Mouse (Mus musculus): ENCODE results near the gene Gm8251. TPM values are rescaled to one million over a fixed set of nuclear protein-coding genes. Genes with fewer than 3 reads are reported as not detected.

Gm8251 gene
- polyA plus RNA-seq, 1 experiment from 2014 or later = 0.04 TPM

DNA sequence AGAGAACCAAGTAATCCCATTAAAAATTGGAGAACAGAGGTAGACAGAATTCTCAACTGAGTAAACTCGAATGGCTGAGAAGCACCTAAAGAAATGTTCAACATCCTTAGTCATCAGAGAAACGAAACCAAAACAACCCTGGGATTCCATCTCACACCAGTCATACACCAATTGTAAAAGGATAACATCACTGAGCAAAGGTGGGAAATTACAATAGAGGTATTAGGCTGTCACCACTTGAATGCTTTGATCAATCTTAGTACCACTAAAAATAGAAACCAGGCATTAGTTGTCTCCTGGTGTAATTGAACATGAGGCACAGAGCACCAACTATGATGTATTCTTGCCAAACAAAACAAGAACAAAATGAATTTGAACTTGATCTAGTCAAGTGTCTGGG lies 29.5 kb downstream of the Gm8251 start:
- no peaks in the 10 kb centered on the region for H3K36me3 ChIP-seq (ENCODE audit: control insufficient read depth, insufficient read depth, low read length)
- H3K4me2 ChIP-seq (replicated peaks; ENCODE audit: low read depth) = no peak overlapping the region
- H3K4me1 ChIP-seq (replicated peaks; ENCODE audit: control insufficient read depth, insufficient read depth) = no peaks in the 10 kb centered on the region
- no peak for DNase-seq (ENCODE audit: low spot score)
- no peak overlapping the region for H3K9ac ChIP-seq (ENCODE audit: low read length)
- no peak for ATAC-seq (ENCODE audit: low FRiP score, low TSS enrichment)
- no peaks in the 10 kb centered on the region for H3K9me3 ChIP-seq (ENCODE audit: control insufficient read depth, low read length)
- H3K4me3 ChIP-seq (ENCODE audit: low read depth, low read length) = no peak overlapping the region
- TF ChIP-seq CTCF (IDR thresholded peaks at IDR 0.05; ENCODE audit: low read depth) (no peak), EP300 (optimal IDR thresholded peaks at IDR 0.05) (no peak)
- WGBS = 56% methylated on average over 2 of the region's 2 CpGs
- no peaks in the 10 kb centered on the region for H3K27me3 ChIP-seq (ENCODE audit: control insufficient read depth, insufficient read depth, low read length)
- no peak overlapping the region for H3K27ac ChIP-seq (replicated peaks)

DNA sequence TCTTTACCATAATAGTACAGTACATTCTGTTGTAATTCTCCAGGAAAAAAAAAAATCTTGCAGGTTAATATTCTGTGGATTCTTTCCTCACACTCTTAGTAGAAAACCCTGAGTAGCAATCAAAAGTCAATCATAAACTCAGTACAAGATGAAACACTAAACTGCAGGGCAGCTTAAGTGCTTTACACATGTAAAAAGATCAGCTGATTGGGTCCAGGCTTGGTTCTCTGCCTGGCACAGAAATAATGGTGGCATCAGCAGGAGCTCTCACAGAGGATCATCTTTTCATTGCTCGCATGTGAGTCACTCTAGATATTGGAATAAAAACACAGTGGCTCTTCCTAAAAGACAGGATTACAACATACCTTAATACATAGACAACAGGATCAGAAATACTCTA lies 34.1 kb downstream of the Gm8251 start:
- Histone ChIP-seq H3K27me3 (ENCODE audit: control insufficient read depth, insufficient read depth, low read length) (no peaks in the 10 kb centered on the region), H3K27ac (replicated peaks) (no peak overlapping the region), H3K4me1 (replicated peaks; ENCODE audit: control insufficient read depth, insufficient read depth) (no peaks in the 10 kb centered on the region), H3K36me3 (ENCODE audit: control insufficient read depth, insufficient read depth, low read length) (no peaks in the 10 kb centered on the region), H3K4me2 (replicated peaks; ENCODE audit: low read depth) (no peak overlapping the region), H3K9ac (ENCODE audit: low read length) (no peak overlapping the region), H3K9me3 (ENCODE audit: control insufficient read depth, low read length) (no peaks in the 10 kb centered on the region), H3K4me3 (ENCODE audit: low read depth, low read length) (no peak overlapping the region)
- 92% methylated on average over 1 of the region's 1 CpGs for WGBS
- DNase-seq (ENCODE audit: low spot score) = no peak
- TF ChIP-seq EP300 (optimal IDR thresholded peaks at IDR 0.05) (no peak), CTCF (IDR thresholded peaks at IDR 0.05; ENCODE audit: low read depth) (no peak)
- ATAC-seq (ENCODE audit: low FRiP score, low TSS enrichment) = no peak

DNA sequence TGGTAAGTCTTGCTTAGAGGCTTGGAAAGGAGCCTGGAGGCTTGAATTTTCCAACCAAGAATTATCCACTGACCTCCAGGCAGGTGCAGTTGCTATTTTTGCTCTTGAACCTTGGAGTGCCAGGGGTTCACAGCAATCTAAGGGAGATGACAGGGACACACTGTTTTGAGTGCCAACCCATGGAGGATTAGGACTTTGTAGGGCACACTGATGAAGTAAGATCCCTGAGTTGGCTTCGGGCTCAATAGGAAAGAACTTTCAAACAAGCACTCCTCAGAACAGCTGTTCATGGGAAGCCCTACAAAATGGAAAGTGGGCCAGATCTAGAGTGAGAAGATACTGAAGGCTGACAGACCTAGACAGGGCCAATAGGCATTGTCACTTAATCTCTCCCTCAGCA lies 39.1 kb downstream of the Gm8251 start:
- Histone ChIP-seq H3K27ac (replicated peaks) (no peak overlapping the region), H3K27me3 (ENCODE audit: control insufficient read depth, insufficient read depth, low read length) (no peaks in the 10 kb centered on the region), H3K9me3 (ENCODE audit: control insufficient read depth, low read length) (no peaks in the 10 kb centered on the region), H3K4me1 (replicated peaks; ENCODE audit: control insufficient read depth, insufficient read depth) (no peaks in the 10 kb centered on the region), H3K9ac (ENCODE audit: low read length) (no peak overlapping the region), H3K36me3 (ENCODE audit: control insufficient read depth, insufficient read depth, low read length) (no peaks in the 10 kb centered on the region), H3K4me3 (ENCODE audit: low read depth, low read length) (no peak overlapping the region), H3K4me2 (replicated peaks; ENCODE audit: low read depth) (no peak overlapping the region)
- 95% methylated on average over 1 of the region's 1 CpGs for WGBS
- ATAC-seq (ENCODE audit: low FRiP score, low TSS enrichment) (no peak), DNase-seq (ENCODE audit: low spot score) (no peak)
- TF ChIP-seq EP300 (optimal IDR thresholded peaks at IDR 0.05) (no peak), CTCF (IDR thresholded peaks at IDR 0.05; ENCODE audit: low read depth) (no peak)

DNA sequence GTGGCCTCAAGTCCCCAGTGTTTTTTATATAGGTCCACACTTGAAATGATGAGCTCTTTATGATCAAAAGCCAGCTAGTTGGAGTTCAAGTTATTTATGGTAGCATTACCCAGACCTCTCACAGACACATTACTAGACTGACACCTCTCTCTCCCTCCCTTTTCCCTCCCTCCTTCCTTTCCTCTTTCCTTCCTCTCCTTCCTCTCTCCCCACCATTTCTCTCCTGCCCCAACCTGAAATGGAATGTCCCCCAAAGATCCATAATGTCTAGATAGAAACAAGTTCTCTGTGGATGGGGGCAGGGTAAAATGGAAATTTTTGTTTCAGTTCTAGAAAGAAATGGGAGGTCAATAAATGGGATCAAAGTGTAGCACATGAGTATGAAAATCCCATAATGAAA lies 41.8 kb downstream of the Gm8251 start, which contains the start of gene Mettl21c:
Gene Mettl21c (minus strand): TSS at position 101 of the 400 bp plus-strand sequence.
- H3K9ac ChIP-seq (ENCODE audit: low read length) = no peak within 1 kb of the TSS
- no peak for DNase-seq (ENCODE audit: low spot score)
- no peak within 1 kb of the TSS for H3K4me3 ChIP-seq (ENCODE audit: low read depth, low read length)
- no peaks in the 10 kb centered on the region for H3K9me3 ChIP-seq (ENCODE audit: control insufficient read depth, low read length)
- TF ChIP-seq EP300 (optimal IDR thresholded peaks at IDR 0.05) (no peak), CTCF (IDR thresholded peaks at IDR 0.05; ENCODE audit: low read depth) (no peak)
- H3K27me3 ChIP-seq (ENCODE audit: control insufficient read depth, insufficient read depth, low read length) = no peaks in the 10 kb centered on the region
- H3K27ac ChIP-seq (replicated peaks) = no peak within 1 kb of the TSS
- H3K4me1 ChIP-seq (replicated peaks; ENCODE audit: control insufficient read depth, insufficient read depth) = no peaks in the 10 kb centered on the region
- H3K4me2 ChIP-seq (replicated peaks; ENCODE audit: low read depth) = no peak within 1 kb of the TSS
- H3K36me3 ChIP-seq (ENCODE audit: control insufficient read depth, insufficient read depth, low read length) = no peaks in the 10 kb centered on the region
- ATAC-seq (ENCODE audit: low FRiP score, low TSS enrichment) = no peak

DNA sequence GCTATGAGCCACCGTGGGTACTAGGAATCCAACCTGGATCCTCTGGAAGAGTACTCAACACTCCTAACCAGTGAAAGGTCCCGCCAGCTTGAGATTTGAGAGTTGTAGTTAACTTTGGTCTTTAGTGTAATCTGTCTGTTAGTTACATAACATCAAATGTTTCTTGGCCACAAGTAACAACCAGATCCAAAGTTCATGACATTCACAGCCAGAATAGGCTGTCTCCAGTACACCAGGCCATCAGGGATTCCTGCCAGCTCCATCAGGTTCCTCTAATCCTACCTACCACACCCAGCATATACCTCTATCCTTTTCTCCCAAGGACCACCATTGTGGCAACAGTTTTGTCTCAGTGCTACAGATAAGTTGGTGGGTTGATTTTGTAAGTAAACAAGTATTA lies 46.2 kb downstream of the Gm8251 start:
- Histone ChIP-seq H3K4me2 (replicated peaks; ENCODE audit: low read depth) (no peak overlapping the region), H3K27me3 (ENCODE audit: control insufficient read depth, insufficient read depth, low read length) (no peaks in the 10 kb centered on the region), H3K4me1 (replicated peaks; ENCODE audit: control insufficient read depth, insufficient read depth) (no peaks in the 10 kb centered on the region), H3K9ac (ENCODE audit: low read length) (no peak overlapping the region), H3K9me3 (ENCODE audit: control insufficient read depth, low read length) (no peaks in the 10 kb centered on the region), H3K4me3 (ENCODE audit: low read depth, low read length) (no peak overlapping the region), H3K36me3 (ENCODE audit: control insufficient read depth, insufficient read depth, low read length) (no peaks in the 10 kb centered on the region), H3K27ac (replicated peaks) (no peak overlapping the region)
- WGBS = 89% methylated on average over 2 of the region's 2 CpGs
- DNase-seq (ENCODE audit: low spot score) = no peak
- no peak for ATAC-seq (ENCODE audit: low FRiP score, low TSS enrichment)
- no peak for TF ChIP-seq EP300 (optimal IDR thresholded peaks at IDR 0.05)
- TF ChIP-seq CTCF (IDR thresholded peaks at IDR 0.05; ENCODE audit: low read depth) = no peak

Other genes starting within 250 kb of the Gm8251 start
- gene Uxs1, start 234.1 kb downstream of the Gm8251 start, polyA plus RNA-seq (2015; fragmentation: Nextera tagmentation; extraction: Ambion mirVana) = 20.0 and 20.2 TPM in 2 replicates
- gene Tpp2, start 128.3 kb downstream of the Gm8251 start, polyA plus RNA-seq (2015; fragmentation: Nextera tagmentation; extraction: Ambion mirVana) = 34.5 and 34.8 TPM in 2 replicates
- gene Mettl21c, start 41.9 kb downstream of the Gm8251 start, polyA plus RNA-seq (2015; fragmentation: Nextera tagmentation; extraction: Ambion mirVana) = 0.29 and 0.47 TPM in 2 replicates
- gene Tex30, start 40.5 kb upstream of the Gm8251 start, polyA plus RNA-seq (2015; fragmentation: Nextera tagmentation; extraction: Ambion mirVana) = 43.8 and 47.6 TPM in 2 replicates
- 19.5 and 20.6 TPM in 2 replicates for gene Kdelc1, start 56.9 kb upstream of the Gm8251 start, polyA plus RNA-seq (2015; fragmentation: Nextera tagmentation; extraction: Ambion mirVana)
- gene Bivm, start 57.0 kb upstream of the Gm8251 start, polyA plus RNA-seq (2015; fragmentation: Nextera tagmentation; extraction: Ambion mirVana) = 7.4 and 8.0 TPM in 2 replicates
- 9.1 and 9.7 TPM in 2 replicates for gene Ercc5, start 85.8 kb upstream of the Gm8251 start, polyA plus RNA-seq (2015; fragmentation: Nextera tagmentation; extraction: Ambion mirVana)
- 0.02 and 0.10 TPM in 2 replicates for gene Mettl21e, start 157.0 kb upstream of the Gm8251 start, polyA plus RNA-seq (2015; fragmentation: Nextera tagmentation; extraction: Ambion mirVana)

Data from stomach, postnatal 0 days (tissue).